Mouse (Mus musculus) v-Abl transformed pro-B cells (cell line): ENCODE data around the gene Scg2.

Experiments
- in situ Hi-C, 2 experiments: fragments of 400-800 bp; cut with MboI; formaldehyde crosslinking; loops; one replicate each; pipeline ENCODE4 v1.15.1; 2025; ENCODE audit not compliant: unreplicated experiment in 2 of 2

The Scg2 gene

DNA sequence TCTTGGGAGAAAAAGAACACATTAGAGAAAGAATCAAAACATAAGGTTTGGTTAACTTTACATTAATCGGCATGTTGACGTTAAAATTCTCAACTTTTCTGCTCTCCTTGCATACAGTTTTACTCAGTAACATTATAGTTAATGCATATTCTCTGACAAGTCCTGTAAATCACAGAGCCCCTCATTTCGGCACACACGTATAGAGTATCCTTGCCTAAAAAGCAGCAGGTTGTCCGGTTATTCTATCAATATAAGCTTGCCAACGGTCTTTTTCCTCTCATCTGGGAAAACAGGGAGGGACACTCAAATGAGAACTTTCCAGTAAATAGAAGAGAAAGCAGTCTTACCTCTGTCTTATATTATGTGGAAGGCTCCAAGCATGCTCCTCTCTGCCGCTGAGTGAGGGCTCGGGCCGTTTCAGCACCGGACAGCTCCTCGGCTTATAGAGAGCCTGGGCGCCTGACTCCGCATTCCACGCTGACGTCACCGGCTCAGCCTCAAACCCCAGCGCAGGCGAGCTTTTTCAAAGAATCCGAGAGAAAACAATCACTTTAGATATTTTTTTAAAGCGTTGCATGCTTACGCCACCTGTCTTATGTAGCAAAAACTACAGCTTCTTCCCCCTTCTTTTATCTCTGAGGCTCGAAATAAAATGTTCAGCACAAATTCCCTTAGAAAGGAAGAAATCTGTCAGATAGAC lies at the start of gene Scg2:
Gene Scg2, minus strand, starts transcription at position 512 of the 700 bp plus-strand sequence.
- in situ Hi-C loops, result no loop called here

DNA sequence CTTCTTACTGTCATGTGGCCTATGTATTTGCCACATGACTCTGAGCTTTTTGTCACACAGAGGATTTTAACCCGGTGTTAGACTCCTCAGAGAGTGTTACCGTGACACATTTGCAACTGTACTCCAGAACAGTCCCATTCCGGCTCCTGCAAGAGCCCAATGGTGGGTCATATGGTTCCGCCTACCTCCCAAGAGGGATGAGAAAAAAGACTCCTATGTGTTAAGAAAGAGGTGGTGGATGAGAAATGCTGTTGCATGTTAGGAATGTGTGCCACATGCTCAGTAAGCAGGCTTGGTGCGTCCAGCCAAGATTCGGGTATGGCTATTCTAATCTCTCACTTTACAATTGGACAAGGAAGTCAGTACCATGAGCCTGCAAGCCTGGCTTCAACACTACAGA lies 45.6 kb upstream of the Scg2 start:
- in situ Hi-C loops, result no loop called here

DNA sequence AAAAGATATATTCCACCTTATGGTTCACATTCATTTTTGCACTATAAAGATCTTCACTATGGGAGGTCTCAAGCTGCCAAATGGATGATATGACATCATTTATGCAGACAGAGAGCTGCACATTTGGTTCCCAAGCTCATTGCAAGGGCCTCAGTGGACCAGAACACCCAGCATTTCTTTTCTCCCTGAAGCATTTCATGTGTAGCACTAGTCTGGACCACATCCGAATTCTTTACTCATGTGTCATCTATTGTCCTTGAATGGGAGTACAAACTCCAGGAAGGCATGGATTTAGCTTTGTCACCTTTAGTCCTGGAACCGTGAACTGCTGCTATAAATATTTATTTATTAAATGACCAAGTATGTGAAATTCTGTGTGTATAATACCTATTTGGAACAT lies 30.9 kb upstream of the Scg2 start:
- in situ Hi-C loops, result no loop called here

DNA sequence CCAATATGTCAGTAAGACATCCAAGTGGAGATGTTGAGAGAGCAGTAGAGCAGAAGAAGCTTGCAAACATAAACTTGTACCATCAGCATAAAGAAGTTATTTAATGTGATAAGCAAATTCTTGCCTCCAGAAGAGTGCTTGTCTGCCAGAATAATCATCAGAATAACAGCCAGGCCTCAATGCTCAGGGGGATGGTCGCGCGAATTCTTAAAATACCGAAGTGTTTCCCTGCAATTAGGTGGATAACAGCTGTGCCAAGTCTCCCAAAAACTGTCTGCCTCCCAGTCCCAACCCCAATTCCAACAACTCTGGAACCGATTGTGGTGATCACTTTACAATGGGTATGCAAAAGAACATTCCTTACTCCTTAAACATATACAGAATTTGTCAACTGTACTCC lies 30.0 kb upstream of the Scg2 start:
- in situ Hi-C loops, result no loop called here

DNA sequence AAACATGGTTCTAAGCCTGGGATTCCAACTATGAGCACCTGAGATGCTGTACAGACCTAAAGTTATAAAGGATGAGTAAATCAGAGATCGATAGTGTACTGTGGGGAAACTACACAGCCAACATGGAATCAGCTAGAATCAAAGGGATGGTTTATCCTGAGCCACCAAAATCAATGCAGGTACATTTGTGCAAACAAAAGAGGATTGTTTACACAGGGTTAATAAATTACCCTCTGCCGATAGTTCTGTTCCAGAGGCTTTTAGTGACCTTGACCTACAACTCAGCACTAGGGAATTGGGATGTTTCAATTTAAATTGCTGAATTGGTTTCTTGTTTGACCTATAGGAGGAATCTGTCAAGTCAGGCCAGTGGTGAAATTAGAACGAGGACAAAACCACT lies 26.7 kb upstream of the Scg2 start:
- in situ Hi-C loops, result no loop called here

DNA sequence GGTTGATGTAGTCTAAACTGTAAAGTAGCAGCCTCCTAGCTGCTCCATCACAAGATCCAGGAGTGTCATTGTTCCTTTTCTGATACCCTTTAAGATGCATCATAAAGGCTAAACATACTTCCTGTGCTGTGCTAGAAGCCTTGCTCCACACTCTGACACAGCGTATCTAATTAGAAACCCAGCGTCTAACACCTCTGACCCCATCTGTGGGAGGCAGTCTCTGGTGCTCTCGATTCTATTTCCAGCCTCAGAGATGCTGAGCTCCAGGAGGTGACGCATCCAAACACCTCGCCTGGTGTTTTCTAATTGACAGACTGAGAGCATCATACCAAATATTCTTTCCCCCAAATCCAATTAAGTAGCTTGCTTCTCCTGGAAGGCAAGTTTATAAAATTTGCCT lies 18.6 kb upstream of the Scg2 start:
- in situ Hi-C loops, result no loop called here

DNA sequence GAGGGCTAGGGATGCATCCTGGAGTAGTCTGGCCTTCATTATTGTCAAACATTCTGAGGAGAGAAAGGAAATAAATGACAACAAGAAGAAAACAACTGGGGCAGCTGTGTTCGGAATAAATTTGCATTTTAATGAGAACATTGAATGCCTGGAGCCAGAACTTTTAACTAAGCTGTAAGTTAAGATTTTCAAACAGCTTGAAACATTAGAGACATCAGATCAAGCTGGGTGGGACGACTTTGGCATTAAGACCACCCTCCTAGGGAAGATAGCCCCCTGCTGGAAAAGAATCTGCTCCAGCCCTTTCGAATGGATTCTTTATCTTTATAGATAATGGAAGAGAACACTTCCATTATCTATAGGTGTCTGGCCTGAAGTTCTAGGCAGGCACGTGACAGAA lies 14.2 kb upstream of the Scg2 start:
- in situ Hi-C loops, result no loop called here

DNA sequence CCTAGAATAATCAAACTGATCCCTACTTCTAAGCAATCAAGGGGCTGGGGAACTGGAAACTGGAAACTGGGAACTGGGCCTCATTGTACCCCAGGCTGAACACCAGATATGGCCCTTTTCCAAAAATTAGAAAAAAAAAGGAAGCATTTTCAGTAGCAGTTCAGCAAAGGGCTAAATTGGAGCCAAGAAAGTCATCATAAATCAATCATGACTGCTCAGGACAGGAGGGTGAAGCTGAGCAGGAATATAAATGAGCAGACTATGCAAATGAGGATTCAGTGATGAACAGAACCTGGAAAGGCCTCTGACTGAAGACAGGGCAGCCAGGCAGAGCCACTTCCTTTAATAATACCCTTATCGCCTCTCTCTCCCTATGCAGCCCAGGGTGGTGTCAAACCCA lies 12.4 kb upstream of the Scg2 start:
- in situ Hi-C loops, result no loop called here

DNA sequence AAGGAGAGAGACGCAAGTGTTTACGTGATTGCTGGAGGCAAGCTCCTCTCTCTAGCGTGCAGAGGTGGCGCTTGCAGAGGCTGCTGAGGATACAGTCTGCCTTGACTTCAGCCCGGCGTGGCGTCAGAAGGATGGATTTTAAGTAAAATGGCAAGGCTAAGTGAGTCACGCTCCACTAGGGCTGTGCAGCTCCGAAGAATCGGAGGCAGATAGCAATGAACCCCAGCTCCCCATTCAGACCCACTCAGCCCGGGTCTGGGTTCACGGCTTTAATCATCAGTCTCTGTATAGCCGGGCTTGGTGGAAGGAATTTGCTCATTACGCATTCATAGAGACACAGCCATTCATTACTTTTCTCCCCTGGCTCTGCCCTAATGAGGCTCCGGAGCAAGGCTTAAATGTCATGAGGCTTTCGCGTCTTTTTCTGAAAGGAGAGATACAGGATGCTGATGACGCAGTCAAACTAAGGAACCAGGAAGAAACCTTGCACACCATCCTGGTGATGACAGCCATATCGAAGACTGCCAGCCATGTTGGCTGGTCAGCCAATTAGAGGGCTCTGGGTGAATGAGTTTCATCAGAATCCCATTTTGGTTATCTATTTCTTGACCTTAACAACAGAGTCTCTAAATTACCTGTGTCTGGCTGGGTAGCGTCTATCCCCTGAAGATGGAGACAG lies 10.6 kb upstream of the Scg2 start:
- in situ Hi-C loops, result no loop called here

DNA sequence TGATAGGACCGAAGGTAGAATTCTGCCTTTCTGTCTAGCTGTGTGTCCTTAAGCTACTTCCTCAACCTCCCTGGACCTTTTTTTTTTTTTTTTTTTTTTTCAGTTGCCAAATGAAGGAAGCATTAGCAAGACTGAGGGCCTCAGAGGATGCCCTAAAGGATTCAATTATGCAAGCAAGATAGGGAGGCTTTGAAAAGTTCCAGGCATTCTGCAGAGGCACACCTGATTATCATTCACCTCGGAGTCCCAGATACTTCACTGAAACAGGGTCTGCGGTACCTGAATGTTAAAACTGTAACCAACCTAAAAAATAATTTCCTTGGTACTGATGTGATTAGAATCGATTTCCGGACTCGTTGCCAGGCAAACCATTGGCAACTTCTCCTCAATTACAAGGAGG lies 10.0 kb upstream of the Scg2 start:
- in situ Hi-C loops, result no loop called here

DNA sequence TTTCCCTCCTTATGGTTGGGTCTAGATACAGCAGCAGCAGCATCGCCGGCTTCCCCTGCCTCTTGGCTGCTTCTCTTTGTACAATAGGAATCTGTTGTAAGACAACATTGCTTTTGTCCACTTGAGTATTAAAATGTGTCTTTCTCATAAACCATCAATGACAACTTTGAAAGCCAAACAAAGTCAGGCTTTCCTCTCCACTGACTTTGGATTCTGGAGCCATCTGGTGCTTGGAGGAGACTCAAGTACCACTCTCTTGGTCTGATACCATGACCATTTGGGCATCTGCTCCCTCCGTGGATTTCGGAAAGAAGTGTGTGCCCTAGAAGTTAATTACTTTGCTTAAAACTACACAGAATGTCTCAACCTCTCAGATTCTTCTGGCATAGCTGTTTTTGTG lies 5.7 kb upstream of the Scg2 start:
- in situ Hi-C loops, result no loop called here

DNA sequence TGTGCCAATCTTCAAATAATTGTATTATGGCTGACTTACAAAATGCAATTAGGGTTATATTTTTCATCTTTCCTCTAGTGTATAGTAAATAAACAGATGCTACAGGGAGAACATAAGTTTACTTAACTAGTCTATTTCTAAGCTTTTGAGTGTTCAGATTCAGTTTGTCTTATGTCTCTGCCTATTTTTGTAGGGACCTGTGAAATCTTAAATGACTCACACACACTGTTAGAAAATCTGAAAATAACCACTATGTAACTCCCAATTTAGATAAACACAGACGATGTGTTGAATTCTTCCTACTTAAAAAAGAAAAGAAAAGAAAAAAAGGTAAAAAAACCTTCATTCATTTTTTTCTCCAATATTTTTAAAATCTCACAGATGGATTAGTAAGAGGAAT lies 2.2 kb downstream of the Scg2 start:
- in situ Hi-C loops, result no loop called here

DNA sequence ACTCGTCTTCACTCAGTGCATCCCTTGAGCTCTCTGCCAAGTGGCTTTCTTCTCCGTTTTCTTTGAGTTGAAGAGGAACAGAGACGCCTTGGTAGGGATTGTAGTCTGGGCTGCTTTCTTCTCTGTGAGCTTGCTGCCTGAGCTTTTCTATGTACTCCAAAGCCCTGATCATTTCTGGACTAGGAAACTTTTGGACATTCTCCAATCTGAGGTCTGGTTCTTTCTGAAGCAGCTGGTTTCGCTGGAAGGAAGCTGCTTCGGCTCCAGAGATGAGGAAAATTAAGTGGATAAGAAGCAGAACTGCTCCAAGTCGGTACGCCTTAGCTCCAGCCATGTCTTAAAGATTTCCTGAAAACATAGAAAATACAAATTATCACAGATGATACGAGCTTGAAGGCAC lies 3.2 kb downstream of the Scg2 start:
- in situ Hi-C loops, result no loop called here

DNA sequence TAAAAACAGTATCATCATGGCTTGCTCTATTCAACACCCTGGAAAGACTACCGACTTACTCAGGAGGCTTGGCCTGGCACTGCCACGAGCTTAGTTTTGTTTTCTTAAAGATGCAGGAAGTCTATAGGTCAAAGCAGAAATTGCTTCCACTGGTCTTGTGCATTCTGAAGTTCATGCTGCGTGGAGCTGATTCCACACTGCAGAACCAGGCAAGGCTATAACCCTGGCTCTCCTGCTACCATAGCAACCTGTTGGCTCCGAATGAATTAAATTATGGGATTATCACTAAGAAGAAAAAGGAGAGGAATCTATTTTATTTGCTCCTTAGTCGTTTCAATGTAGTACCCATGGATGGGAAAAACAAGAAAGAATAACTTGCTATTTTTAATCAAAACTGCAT lies 10.9 kb downstream of the Scg2 start:
- in situ Hi-C loops, result no loop called here

DNA sequence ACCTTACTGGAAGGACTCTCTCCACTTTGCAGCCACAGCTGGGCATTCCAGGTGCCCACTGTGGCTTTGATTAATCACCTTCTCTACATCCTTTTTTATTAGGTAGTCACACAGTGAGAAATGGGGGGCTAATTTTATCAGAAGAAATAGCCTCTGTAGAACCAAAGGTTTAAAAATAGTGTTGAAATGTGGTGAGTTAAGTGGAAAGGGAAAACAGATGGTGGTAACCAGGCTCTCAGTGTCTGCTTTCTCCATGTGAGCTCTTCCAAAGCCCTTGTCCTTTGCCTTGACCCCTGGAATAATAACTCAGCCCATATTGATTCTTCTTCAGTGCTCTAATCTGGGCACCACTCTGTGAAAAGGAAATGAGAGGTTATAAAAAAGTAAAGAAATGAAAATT lies 24.4 kb downstream of the Scg2 start:
- in situ Hi-C loops, result no loop called here

DNA sequence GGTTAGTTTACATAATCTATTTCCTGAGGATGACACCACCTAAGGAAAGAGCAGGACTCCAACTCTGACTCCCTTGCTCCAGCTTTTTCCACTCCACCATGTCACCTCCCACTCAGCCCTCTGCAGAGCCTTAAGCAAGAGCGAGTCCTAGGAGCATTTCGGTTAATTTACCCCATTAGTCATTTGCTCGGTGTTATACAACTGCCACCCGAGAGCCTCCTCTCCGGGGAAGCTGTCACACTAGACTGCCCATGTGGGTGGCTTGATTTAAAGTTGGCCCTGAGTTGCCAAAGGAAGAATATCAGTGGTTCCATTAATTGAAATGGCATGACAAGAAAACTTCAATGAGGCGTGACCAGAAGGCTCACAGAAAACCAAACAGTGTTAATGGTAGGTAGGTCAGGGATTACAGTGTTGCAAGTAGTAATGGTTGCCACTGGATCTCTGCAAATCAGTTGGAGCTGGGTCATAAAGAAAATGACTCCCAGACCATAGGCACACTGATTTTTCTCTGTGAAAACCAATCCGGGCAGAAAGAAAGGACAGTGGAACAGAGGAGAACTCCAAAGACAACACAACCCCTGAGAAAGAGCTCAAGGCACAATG lies 33.5 kb downstream of the Scg2 start:
- in situ Hi-C loops, result no loop called here

DNA sequence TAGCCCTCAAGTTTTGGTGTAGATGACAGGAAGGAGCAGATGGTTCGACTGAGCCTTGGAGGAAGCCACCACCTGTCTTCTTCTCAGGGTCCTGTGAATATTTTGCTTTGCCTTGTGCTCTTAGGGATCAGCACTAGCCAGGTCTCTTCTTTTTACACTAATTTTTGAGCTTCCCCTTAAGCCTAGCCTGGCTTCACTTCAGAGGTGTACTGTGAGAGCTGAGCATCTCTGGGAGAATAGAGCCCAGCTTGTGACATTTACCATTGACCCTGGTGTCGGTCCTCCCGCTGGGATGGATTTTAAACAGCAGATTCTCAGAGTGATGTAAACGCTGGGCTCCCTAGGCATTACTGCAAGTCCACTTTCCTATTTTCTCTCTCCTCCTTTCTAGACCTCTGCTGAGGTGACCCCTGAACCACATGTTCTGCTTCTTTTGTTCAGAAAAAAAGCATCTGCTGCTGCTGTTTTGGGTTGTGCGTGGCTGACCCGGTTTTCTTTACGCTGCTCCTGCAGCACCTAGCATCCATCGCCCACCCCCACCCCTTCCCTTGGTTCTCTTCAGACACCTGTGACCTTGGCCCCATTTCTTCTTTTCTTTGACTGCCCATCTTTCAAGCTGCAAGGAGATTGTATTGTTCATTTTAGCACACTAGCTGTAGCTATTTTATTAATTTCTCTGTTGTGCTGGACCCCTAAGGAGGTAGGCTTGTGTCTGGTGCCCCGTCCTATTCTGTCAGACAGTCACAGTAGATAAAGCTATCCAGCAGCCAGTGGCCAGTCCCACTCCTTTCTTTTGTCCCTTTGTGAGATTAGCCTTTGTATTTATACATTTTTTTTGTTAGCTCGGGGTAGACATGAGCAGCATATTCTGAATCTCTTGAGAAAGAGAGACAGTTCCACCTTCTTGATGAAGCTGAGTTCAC lies 38.6 kb downstream of the Scg2 start:
- in situ Hi-C loops, result no loop called here

DNA sequence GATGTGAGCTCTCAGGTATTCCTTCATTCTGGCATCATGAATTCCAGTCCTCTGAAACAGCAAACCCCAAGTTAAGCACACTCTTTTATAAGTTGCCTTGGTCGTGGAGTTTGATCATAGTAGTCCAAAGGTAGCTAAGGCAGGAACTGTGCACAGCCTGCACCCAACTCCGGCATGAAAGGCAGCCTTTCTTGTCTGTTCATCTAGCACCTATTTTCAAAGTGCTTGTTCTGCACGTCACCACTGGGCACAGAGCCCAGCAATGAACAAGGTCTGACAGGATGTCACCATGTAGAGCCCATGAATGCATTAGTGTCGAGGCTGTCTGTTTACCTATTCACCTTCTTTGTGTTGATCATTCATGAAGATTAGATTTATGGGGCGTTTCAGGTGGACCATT lies 39.6 kb downstream of the Scg2 start:
- in situ Hi-C loops, result no loop called here
